Mouse (Mus musculus) CH12.LX (cell line): ENCODE data around the gene Pdgfc. TPM values are rescaled to one million over a fixed set of nuclear protein-coding genes. Genes with fewer than 3 reads are reported as not detected.
"Not testable (repeated sequence)": the region's sequence is repeated elsewhere in the genome, so short reads cannot be mapped to it uniquely, and the experiment has no call there.

Experiments
- DNase-seq: peaks from one replicate; pipeline ENCODE4 v3.0.0-alpha.2; 2013; ENCODE audit errors: extremely low read depth
- H3K27ac ChIP-seq: 2 replicates; pipeline ENCODE4 v1.5.1; 2012; ENCODE audit warnings: low read depth, mild to moderate bottlenecking, control low read depth, moderate library complexity; ENCODE audit not compliant: insufficient read depth
- H3K27me3 ChIP-seq: replicated peaks from 2 replicates; pipeline ENCODE3; 2012; ENCODE audit warnings: inconsistent platforms
- H3K36me3 ChIP-seq, 2 experiments: replicated peaks in 1 of 2; 2 replicates each; pipeline versions ENCODE3 to v1.6.1; 2012; ENCODE audit warnings: inconsistent platforms in 1 of 2, low read length in 1 of 2, mild to moderate bottlenecking in 1 of 2, mixed read lengths in 1 of 2, moderate library complexity in 1 of 2; ENCODE audit not compliant: control insufficient read depth in 1 of 2, insufficient read depth in 1 of 2
- H3K4me1 ChIP-seq, 2 experiments: 2 replicates each; pipeline ENCODE4 v1.6.1; 2012; ENCODE audit warnings: inconsistent platforms in 1 of 2, moderate library complexity in 1 of 2; ENCODE audit not compliant: insufficient read depth in 2 of 2, control insufficient read depth in 1 of 2
- H3K4me2 ChIP-seq: 2 replicates; pipeline ENCODE4 v1.6.1; 2012; ENCODE audit warnings: low read depth, mild to moderate bottlenecking, control low read depth; ENCODE audit not compliant: poor library complexity, insufficient read depth, severe bottlenecking
- H3K4me3 ChIP-seq, 3 experiments: fragments of 150-350 bp in 1 of 3; sonication (generic) in 1 of 3; replicated peaks in 1 of 3; 2 replicates each; pipeline versions ENCODE3 to v1.5.1; 2011 to 2012; ENCODE audit warnings: low read depth in 2 of 3, low read length in 2 of 3, mild to moderate bottlenecking in 2 of 3, moderate library complexity in 2 of 3, control low read depth in 1 of 3, improper control_type of control experiment in 1 of 3, inconsistent platforms in 1 of 3, mixed read lengths in 1 of 3; ENCODE audit not compliant: poor library complexity in 1 of 3
- H3K79me2 ChIP-seq: replicated peaks from 2 replicates; pipeline ENCODE4 v1.6.1; 2012; ENCODE audit warnings: mild to moderate bottlenecking, moderate library complexity; ENCODE audit not compliant: control insufficient read depth, poor library complexity, insufficient read depth, severe bottlenecking; ENCODE audit errors: extremely low read depth
- H3K9ac ChIP-seq: 2 replicates; pipeline ENCODE4 v1.6.1; 2012; ENCODE audit warnings: low read depth, mild to moderate bottlenecking, control low read depth, moderate library complexity; ENCODE audit not compliant: insufficient read depth
- H3K9me3 ChIP-seq: replicated peaks from 2 replicates; pipeline ENCODE3; 2012; ENCODE audit warnings: low read length, inconsistent platforms, mixed read lengths
- BHLHE40 ChIP-seq: IDR thresholded peaks from 2 replicates; pipeline ENCODE4 v1.6.1; 2011; ENCODE audit warnings: mild to moderate bottlenecking, low read depth, low read length, improper control_type of control experiment
- ELF1 ChIP-seq: IDR thresholded peaks from 2 replicates; pipeline ENCODE4 v1.6.1; 2014; ENCODE audit warnings: low read depth, mild to moderate bottlenecking, inconsistent platforms, low read length, improper control_type of control experiment
- ETS1 ChIP-seq: conservative IDR thresholded peaks from 2 replicates; pipeline ENCODE4 v1.6.1; 2012; ENCODE audit warnings: low read depth, mild to moderate bottlenecking, inconsistent platforms, low read length, improper control_type of control experiment, moderate library complexity
- HCFC1 ChIP-seq: IDR thresholded peaks from 2 replicates; pipeline ENCODE4 v1.6.1; 2012; ENCODE audit warnings: low read depth, mild to moderate bottlenecking, inconsistent platforms, low read length, improper control_type of control experiment
- JUND ChIP-seq: conservative IDR thresholded peaks from 2 replicates; pipeline ENCODE4 v1.6.1; 2011; ENCODE audit warnings: low read depth, low read length, improper control_type of control experiment
- PAX5 ChIP-seq: IDR thresholded peaks from 2 replicates; pipeline ENCODE4 v1.6.1; 2012; ENCODE audit warnings: low read length, inconsistent platforms, mixed read lengths
- POLR2A ChIP-seq: IDR thresholded peaks from 2 replicates; pipeline ENCODE4 v1.6.1; 2011; ENCODE audit warnings: low read depth, mild to moderate bottlenecking, improper control_type of control experiment, low read length
- POLR2AphosphoS2 ChIP-seq: IDR thresholded peaks from 2 replicates; pipeline ENCODE4 v1.6.1; 2011; ENCODE audit warnings: low read depth, low read length, improper control_type of control experiment
- RAD21 ChIP-seq: IDR thresholded peaks from 2 replicates; pipeline ENCODE4 v1.6.1; 2011; ENCODE audit warnings: low read depth, mild to moderate bottlenecking, low read length, improper control_type of control experiment, moderate library complexity
- SMC3 ChIP-seq: IDR thresholded peaks from 2 replicates; pipeline ENCODE4 v1.6.1; 2011; ENCODE audit warnings: low read depth, low read length, improper control_type of control experiment
- ZC3H11A ChIP-seq: IDR thresholded peaks from 2 replicates; pipeline ENCODE4 v1.6.1; 2012; ENCODE audit warnings: low read depth, mild to moderate bottlenecking, inconsistent platforms, low read length, improper control_type of control experiment
- dilution Hi-C: fragments of 300-500 bp; cut with MboI; formaldehyde crosslinking; loops from 2 replicates; pipeline ENCODE4 v1.14.3; 2020; ENCODE audit warnings: low sequenced_read_pairs; ENCODE audit not compliant: extremely low pct_unique_long_range_greater_than_20kb, extremely low pct_ligation_motif_present
- in situ Hi-C: fragments of 300-500 bp; cut with MboI; formaldehyde crosslinking; loops from 3 replicates; pipeline ENCODE4 v1.14.3; 2019; ENCODE audit warnings: low sequenced_read_pairs, low pct_ligation_motif_present, low pct_unique_long_range_greater_than_20kb, mixed read lengths
- polyA plus RNA-seq: library from polyadenylated mRNA; unstranded; fragments of >175 nt; gene quantifications from 2 replicates; pipeline ENCODE4 v1.2.1, GENCODE M21; 2012; ENCODE audit warnings: low read depth; ENCODE audit not compliant: insufficient read length
- total RNA-seq, 2 experiments: library from RNA; depleted of rRNA; stranded (reverse); fragments of 300-350 nt in 1 of 2; fragments of >200 nt in 1 of 2; gene quantifications; 2 replicates each; pipeline ENCODE4 v1.2.3; 2012 to 2014

Pdgfc gene
- total and polyA plus RNA-seq, 3 experiments, result 0.09 to 0.20 (median 0.17) TPM

DNA sequence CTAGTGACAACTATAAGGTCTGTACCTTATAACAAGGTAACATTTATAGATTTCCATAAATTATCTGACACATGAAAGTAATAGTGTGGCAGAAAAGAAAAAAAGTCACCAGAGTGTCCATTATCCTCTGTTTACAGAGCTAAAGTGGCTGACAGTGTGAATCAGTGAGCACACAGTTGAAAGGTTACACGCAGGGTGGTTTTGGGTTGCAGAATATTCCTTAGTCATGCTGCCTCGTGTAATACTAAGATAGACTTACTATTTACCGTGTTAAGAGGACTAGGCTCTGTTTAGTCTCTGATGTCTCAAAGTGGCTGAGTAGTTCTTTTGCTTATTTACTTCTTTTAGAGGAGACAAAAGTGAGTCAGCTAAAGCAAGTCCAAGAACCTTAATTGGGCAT, 100.8 kb downstream of the Pdgfc start:
- TF ChIP-seq POLR2A (no peak), ETS1 (no peak), POLR2AphosphoS2 (no peak), ELF1 (no peak), HCFC1 (no peak), SMC3 (no peak), JUND (no peak), BHLHE40 (no peak), ZC3H11A (no peak), RAD21 (no peak)
- no peaks in the 10 kb centered on the region for H3K9me3 ChIP-seq
- no peak overlapping the region for H3K27ac ChIP-seq
- in situ Hi-C loops, result no loop called here
- no peaks in the 10 kb centered on the region for H3K36me3 ChIP-seq
- no peaks in the 10 kb centered on the region for H3K27me3 ChIP-seq
- dilution Hi-C loops, result no loop called here
- no peak overlapping the region for H3K9ac ChIP-seq
- H3K4me2 ChIP-seq, result no peak overlapping the region
- H3K4me3 ChIP-seq, result no peak overlapping the region
- DNase-seq, result no peak
- H3K4me1 ChIP-seq, result no peaks in the 10 kb centered on the region
- no peaks in the 10 kb centered on the region for H3K79me2 ChIP-seq

DNA sequence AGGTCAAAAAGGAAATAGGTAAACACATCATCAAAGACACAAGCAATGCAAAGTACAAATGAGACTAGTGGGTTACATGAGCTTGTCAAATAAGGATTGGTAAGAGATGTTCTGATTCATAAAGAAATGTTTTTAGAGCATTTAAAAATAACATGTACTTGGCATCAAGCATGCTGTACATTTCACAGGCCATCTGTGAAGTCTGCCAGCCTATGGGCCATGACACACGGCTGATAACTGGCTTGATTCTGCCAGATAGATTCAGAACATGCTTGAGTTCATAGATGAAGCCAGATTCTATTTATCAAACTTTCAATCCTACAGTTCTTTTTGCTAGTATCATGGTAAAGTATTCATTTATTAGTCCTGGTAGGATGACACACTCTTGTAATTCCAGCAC, 101.8 kb downstream of the Pdgfc start:
- H3K9me3 ChIP-seq, H3K36me3 ChIP-seq, H3K79me2 ChIP-seq, DNase-seq, H3K27ac ChIP-seq, H3K27me3 ChIP-seq, in situ Hi-C loops, H3K4me3 ChIP-seq, H3K4me1 ChIP-seq, dilution Hi-C loops, H3K9ac ChIP-seq, H3K4me2 ChIP-seq: not testable (repeated sequence)

DNA sequence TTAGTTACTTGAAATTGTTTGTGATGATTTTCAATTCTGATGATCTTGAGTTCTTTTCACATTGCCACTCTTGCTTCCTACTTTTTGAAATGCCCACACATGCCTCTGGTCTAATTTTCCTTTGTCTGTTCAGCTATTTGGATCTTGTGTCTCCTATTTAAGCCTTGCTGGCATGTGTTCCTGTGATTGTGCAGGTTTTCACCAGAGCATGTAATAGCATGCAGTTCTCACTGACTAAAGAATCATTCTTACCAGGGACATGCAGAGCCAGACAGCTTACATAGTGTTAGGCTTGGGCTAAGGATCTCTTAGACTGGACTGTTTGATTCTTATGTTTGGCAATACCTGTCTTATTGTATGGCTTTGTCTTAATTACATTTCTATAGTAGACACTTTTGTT, 107.5 kb downstream of the Pdgfc start:
- no peak for DNase-seq
- Histone ChIP-seq H3K9me3 (no peaks in the 10 kb centered on the region), H3K27me3 (no peaks in the 10 kb centered on the region), H3K4me2 (no peak overlapping the region), H3K9ac (no peak overlapping the region), H3K36me3 (no peaks in the 10 kb centered on the region), H3K4me1 (no peaks in the 10 kb centered on the region), H3K27ac (no peak overlapping the region), H3K4me3 (no peak overlapping the region), H3K79me2 (no peaks in the 10 kb centered on the region)
- dilution Hi-C loops (no loop called here), in situ Hi-C loops (no loop called here)
- no peak for TF ChIP-seq ELF1
- no peak for TF ChIP-seq PAX5
- TF ChIP-seq SMC3, result no peak
